Mouse (Mus musculus) cerebellum, adult 2 months (tissue): ENCODE results near the gene Lpar3. TPM values are rescaled to one million over a fixed set of nuclear protein-coding genes. Genes with fewer than 3 reads are reported as not detected.

Source experiments
- DNase-seq, 2 experiments: peaks; one replicate each; pipeline ENCODE4 v3.0.0; 2021
- H3K27ac ChIP-seq: fragments of 200-500 bp; 2 replicates; pipeline ENCODE4 v1.5.1; 2012; ENCODE audit warnings: low read length, control low read depth, inconsistent platforms; ENCODE audit not compliant: insufficient read depth
- H3K27me3 ChIP-seq: fragments of 200-500 bp; 2 replicates; pipeline ENCODE4 v1.6.1; 2012; ENCODE audit warnings: inconsistent platforms, mild to moderate bottlenecking, low read length, moderate library complexity; ENCODE audit not compliant: control insufficient read depth, insufficient read depth
- H3K4me1 ChIP-seq: fragments of 200-500 bp; 2 replicates; pipeline ENCODE4 v1.6.1; 2011; ENCODE audit warnings: low read length; ENCODE audit not compliant: control insufficient read depth, insufficient read depth
- H3K4me3 ChIP-seq: fragments of 200-500 bp; replicated peaks from 2 replicates; pipeline ENCODE3; 2011; ENCODE audit warnings: mild to moderate bottlenecking, low read depth, low read length, control low read depth; ENCODE audit not compliant: insufficient read depth
- CTCF ChIP-seq: fragments of 200-500 bp; IDR thresholded peaks from 2 replicates; pipeline ENCODE4 v1.5.1; 2011; ENCODE audit warnings: low read depth, mild to moderate bottlenecking, control low read depth, low read length, moderate library complexity, borderline replicate concordance; ENCODE audit not compliant: insufficient read depth
- POLR2A ChIP-seq: fragments of 200-500 bp; IDR thresholded peaks from 2 replicates; pipeline ENCODE4 v1.6.1; 2011; ENCODE audit warnings: low read length, control low read depth, borderline replicate concordance; ENCODE audit not compliant: insufficient read depth
- WGBS: fragments of 180-500 bp; shearing (Covaris S2); methylation state at CpG from one replicate; pipeline ENCODE4 v1.1.7; 2018; 5-methylcytosine and 5-hydroxymethylcytosine counted together
- polyA plus RNA-seq: library from polyadenylated mRNA; depleted of rRNA; stranded (reverse); fragments of >200 nt; gene quantifications from 2 replicates; pipeline ENCODE4 v1.2.3, GENCODE M21; 2012

Gene Lpar3
- polyA plus RNA-seq, 1 experiment, result 0.23 TPM

DNA sequence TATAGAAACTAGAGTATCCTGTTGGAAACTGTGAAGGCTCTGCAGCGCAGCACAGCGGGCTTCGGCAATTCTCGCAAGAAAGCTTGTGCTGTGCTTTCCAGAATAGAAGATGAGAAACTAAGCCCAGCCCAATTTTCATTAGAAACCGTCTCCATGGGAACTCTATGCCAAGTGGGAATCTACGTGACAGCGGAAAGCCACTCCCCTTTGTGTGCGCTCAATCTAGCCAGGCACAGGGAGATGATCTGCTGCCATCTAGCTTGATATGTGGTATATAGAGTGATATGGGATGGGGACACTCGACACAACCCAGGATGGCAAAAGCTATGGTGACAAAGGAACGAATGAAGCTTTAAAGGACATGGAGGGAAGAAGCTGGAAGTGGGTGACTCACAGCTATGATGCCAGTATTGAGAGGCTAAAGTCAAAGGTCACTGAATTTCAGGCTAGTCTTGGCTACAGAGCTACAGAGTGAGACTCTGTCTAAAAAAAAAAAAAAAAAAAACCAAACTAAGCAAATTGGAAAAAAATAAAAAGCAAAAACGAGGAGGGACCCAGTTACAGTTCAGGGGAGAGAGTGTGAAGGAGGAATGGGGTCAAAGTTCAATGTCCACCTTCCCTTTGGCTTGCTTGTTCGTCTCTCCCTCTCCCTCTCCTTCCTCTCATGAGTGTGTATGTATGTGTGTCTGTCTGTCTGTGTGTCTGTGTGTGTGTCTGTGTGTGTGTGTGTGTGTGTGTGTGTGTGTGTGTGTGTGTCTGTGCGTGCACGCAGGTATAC, 47.5 kb downstream of the Lpar3 start:
- no peak for TF ChIP-seq POLR2A
- no peak for TF ChIP-seq CTCF
- no peak overlapping the region for H3K27ac ChIP-seq
- H3K4me3 ChIP-seq, result no peak overlapping the region
- H3K4me1 ChIP-seq, result no peaks in the 10 kb centered on the region
- WGBS, result 54% methylated on average over 14 of the region's 14 CpGs
- DNase-seq, result no peak
- no peaks in the 10 kb centered on the region; the same call in 1 of the 2 replicates for H3K27me3 ChIP-seq

DNA sequence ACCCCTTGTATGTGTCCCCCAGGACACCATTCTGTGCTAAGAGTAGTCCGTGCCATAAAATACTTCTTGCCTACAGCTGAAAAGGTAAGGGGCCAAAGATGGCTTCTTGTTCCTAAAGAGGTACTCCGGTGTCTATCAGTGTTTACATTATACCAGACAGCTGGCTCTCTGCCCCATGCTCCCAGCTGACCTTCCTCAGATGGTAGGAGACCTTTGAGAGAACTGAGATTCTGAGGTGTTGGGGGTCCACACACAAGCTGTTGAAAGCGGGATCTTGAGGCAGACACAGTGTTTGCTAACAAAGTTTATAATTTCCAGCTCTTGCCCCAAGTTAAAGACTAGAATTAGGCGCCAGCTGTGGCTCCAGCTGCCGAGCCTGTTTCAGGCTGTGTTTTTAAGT, 53.7 kb downstream of the Lpar3 start:
- WGBS, result 75% methylated on average over 5 of the region's 5 CpGs
- no peak overlapping the region for H3K4me3 ChIP-seq
- no peaks in the 10 kb centered on the region for H3K27me3 ChIP-seq
- no peaks in the 10 kb centered on the region for H3K4me1 ChIP-seq
- no peak for DNase-seq
- TF ChIP-seq CTCF, result no peak
- no peak overlapping the region for H3K27ac ChIP-seq

DNA sequence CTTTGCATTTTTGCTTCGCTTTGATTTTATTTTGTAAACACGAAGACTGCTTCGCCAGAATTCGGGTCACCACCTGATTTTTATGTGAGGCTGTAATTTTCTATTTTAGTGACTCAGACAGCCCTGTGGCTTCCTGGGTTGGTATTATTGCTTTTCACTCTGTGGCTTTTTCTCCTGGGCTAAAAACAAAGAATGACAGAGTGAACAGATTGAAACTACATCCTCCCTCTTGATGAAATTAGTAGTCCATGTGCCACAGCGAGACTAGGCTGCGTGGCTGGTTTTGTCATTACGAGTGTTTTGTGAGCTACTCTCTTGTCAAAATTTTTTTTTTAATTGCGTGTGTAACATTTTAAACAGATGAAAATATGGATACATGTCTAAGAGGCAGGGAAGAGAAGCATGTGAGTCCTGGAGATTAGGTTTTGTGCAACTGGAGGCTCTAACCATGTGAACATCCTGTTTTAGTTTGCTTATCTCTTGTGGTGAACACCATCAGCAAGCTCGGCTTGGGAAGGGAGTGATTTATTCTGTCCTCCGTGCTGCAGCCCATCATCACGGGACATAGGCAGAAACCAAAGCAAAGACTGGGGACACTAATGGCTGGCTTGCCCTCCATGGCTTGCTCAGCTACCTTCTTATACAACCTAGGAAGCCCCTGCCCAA, 54.7 kb downstream of the Lpar3 start:
- DNase-seq, result no peak
- Histone ChIP-seq H3K27me3 (no peaks in the 10 kb centered on the region), H3K4me3 (no peak overlapping the region), H3K4me1 (no peaks in the 10 kb centered on the region), H3K27ac (no peak overlapping the region)
- 92% methylated on average over 11 of the region's 11 CpGs for WGBS
- no peak for TF ChIP-seq POLR2A
- TF ChIP-seq CTCF, result no peak

DNA sequence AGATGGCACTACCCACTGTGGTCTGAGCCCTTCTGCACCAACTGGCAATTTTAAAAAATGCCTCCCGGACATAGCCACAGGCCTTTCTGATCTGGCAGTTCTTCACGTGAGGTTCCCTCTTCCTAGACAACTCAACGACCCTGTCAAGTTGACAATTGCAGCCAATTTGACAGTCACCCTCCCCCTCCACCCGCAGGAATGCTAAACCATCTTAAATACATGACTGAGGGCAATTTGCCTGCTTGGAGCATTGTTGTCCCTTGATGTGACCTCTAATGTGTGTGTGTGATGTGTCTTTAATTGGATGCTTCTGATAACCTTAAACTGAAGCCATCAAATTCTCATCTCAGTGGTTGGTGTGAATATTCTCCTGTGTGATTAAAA, 55.3 kb downstream of the Lpar3 start:
- Histone ChIP-seq H3K27me3 (no peaks in the 10 kb centered on the region), H3K4me3 (no peak overlapping the region), H3K4me1 (no peaks in the 10 kb centered on the region), H3K27ac (no peak overlapping the region)
- TF ChIP-seq CTCF (no peak), POLR2A (no peak)
- DNase-seq, result no peak
- 33% methylated on average over 4 of the region's 4 CpGs for WGBS

DNA sequence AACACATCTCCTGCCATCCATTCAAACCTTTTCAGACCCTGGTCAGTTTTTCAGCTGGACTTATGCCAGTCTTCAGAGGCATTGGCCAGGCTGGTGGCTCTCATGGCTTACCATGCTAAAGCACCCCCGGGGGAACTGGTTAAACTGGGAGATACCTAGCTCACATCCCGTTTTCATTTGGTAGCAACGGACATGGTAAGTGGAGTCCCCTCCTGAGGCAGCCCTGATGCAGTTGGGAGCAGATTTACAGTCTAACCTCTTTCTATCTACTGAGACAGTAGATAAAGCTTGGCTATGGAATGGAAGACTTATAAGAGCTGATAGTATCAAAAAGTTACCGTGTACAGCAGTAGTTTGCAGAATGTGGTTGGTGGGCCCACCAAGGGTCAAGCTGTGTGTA, 56.2 kb downstream of the Lpar3 start:
- TF ChIP-seq POLR2A, result no peak
- TF ChIP-seq CTCF, result no peak
- DNase-seq, result no peak
- Histone ChIP-seq H3K4me3 (no peak overlapping the region), H3K27ac (no peak overlapping the region), H3K27me3 (no peaks in the 10 kb centered on the region), H3K4me1 (no peaks in the 10 kb centered on the region)
- 88% methylated on average over 4 of the region's 4 CpGs for WGBS

DNA sequence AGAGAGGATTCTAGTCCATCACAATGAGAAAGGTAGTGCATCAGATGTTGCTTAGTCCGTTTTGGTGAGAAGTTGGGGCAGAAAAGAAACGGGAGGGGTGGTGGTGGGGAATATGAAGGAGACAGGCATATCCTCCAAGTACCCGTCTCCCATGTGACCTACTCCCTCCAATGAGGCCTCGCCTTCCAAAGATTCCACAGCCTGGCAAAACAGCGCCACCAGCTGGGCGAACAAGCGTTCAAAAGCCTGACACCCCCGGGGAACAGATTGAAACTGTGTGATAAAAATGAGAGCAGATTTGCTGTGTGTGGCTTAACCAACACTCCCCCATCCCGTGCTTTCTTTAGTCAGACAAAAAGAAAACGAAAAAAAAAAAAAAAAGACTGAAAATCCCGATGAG, 56.7 kb downstream of the Lpar3 start:
- no peak overlapping the region for H3K4me3 ChIP-seq
- TF ChIP-seq POLR2A (no peak), CTCF (no peak)
- 83% methylated on average over 11 of the region's 11 CpGs for WGBS
- no peak for DNase-seq
- H3K27ac ChIP-seq, result no peak overlapping the region
- no peaks in the 10 kb centered on the region for H3K4me1 ChIP-seq
- H3K27me3 ChIP-seq, result no peaks in the 10 kb centered on the region

DNA sequence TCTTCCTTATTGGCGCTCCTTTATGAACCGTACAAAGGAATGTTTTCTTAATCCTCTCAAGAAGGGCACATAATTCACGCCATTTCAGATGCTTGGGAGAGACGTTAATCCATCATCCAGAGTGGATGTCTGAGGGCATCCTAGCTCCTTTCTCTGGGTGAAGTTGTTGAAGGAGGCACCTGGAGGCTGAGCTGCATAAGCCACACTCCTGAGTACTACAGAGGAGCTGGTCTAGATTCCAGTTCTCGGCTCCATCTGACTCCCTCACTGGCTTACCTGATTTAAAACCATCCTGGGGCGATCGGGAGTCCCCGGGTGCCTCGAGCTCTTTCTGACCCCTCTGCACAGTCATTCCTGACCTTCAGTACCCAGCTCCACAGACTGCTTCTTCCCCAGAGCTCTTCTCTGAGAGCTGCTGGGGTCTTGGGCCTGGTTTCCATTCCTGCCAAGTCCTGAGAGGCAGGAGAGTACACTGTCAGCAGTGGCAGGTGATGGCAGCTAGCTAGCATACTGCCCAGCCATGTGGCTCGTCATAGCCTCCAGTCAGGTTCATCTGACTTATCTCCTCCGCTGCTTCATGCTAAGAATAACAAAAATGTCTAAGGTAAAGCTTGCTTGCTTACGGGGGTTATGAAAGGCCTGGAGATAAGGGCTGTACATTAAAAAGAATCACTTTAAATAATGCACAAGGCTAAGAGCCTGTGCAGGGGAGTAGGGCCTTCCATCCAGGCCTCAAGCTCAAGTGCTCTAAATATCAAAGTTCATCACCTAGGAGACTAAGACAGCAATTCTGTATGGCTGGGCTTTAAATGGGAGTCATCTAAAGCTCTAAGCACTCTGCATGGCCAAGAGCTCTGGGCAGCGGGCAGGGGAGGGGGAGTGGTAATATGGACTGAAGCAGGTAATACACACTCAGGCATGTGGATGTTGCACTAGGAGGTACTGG, 57.7 kb downstream of the Lpar3 start:
- TF ChIP-seq POLR2A (no peak), CTCF (no peak)
- 82% methylated on average over 13 of the region's 13 CpGs for WGBS
- DNase-seq, result no peak
- Histone ChIP-seq H3K27me3 (no peaks in the 10 kb centered on the region), H3K27ac (no peak overlapping the region), H3K4me1 (no peaks in the 10 kb centered on the region), H3K4me3 (no peak overlapping the region)
